Mouse (Mus musculus) left cerebral cortex, adult 8-10 months (tissue): ENCODE measurements around the gene Ror1. TPM values are rescaled to one million over a fixed set of nuclear protein-coding genes. Genes with fewer than 3 reads are reported as not detected.

ENCODE experiments used
- DNase-seq, 2 experiments: peaks; one replicate each; pipeline ENCODE4 v3.0.0; 2022; ENCODE audit warnings: low spot score in 2 of 2
- total RNA-seq, 4 experiments: library from RNA; stranded (reverse); gene quantifications; 2 replicates each; pipeline ENCODE4 v1.2.4; 2022

Ror1 gene
- total RNA-seq, 4 experiments from 2014 or later = 0.80 to 1.5 (median 1.3) TPM

GRCm38 (mm10) chr4:100462493-100463120, 367.0 kb downstream of the Ror1 start:
- DNase-seq = no peak

GRCm38 (mm10) chr4:100478592-100479321, 383.2 kb downstream of the Ror1 start, which contains the start of gene Ube2u:
Gene Ube2u, plus strand, starts transcription at chr4:100478849.
- DNase-seq = peak in 1 of 2 experiments; percentile 21

GRCm38 (mm10) chr4:100488447-100488846, 392.9 kb downstream of the Ror1 start:
- no peak for DNase-seq

Other genes with a start within 250 kb of the Ror1 start
- gene Pgm1, start 166.4 kb upstream of the Ror1 start, total RNA-seq = 10 to 100 TPM; 58.5 to 65.5 (median 61.2) TPM
- gene Itgb3bp, start 166.0 kb upstream of the Ror1 start, total RNA-seq = 1 to 10 TPM; 4.8 to 7.8 (median 6.3) TPM